Mouse (Mus musculus) cerebellum, postnatal 36 days (tissue): ENCODE measurements around the gene Tigar.

Experiments
- DNase-seq, 2 experiments: peaks; one replicate each; pipeline ENCODE4 v3.0.0; 2021 to 2022; ENCODE audit warnings: mixed read lengths in 2 of 2

Tigar gene

GRCm38 (mm10) chr6:127109402-127109930 is at the start of gene Tigar:
Gene Tigar (minus strand): TSS chr6:127109557.
- DNase-seq, result peak; percentile 96

DNA sequence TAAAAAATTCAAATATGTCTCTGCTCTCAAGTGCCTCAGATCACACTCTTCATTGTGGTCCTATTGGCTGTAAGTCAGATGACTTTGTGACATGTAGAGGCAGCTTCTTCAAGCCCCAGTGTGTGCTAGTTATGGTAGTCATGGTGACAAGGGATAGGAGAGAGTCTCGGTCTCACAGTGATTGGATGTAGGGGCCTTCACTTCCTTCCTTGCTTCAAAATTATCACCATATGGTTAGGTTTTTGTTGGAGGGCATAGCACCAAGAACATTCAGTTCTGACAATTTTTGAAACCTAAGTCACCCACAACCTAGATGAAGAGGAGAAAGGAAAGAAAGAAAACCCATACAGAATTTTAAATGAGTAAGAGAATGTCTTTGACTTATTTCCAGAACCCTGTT is 48.0 kb upstream of the Tigar start:
- no peak for DNase-seq

- no peak for DNase-seq
These were observed 46.1 kb upstream of the Tigar start for GRCm38 (mm10) chr6:127155468-127155867.

DNA sequence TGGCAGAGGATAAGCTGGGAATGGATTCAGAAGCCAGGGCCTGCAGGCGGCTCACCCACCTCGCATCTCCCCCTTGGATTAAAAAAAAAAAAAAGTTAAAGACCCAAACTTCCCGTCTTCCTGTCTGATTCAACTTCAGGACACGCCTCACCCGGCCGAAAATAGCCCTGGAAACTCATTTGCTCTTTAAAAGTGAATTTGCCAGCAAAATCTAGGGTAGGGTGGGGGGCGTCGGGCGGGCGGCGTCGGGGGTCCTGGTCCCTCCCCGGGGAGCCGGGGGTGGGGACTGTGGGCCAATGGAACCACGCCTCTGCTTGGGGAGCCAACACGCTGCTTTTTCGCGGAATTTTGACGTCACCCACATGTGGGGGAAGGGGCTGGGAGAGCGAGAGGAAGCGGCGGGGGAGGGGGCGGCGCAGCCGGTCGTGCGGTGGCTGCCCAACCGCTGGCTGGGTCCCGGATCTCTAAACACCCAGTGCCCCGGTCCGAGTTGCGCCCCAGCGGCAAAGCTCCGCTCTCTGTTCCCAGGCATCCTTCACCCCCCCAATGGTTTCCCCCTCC is 45.4 kb upstream of the Tigar start:
- DNase-seq, result no peak

GRCm38 (mm10) chr6:127153972-127154707 is 44.8 kb upstream of the Tigar start:
- DNase-seq, result no peak

- DNase-seq, result no peak
These were observed 44.0 kb upstream of the Tigar start for GRCm38 (mm10) chr6:127153296-127153800.

DNA sequence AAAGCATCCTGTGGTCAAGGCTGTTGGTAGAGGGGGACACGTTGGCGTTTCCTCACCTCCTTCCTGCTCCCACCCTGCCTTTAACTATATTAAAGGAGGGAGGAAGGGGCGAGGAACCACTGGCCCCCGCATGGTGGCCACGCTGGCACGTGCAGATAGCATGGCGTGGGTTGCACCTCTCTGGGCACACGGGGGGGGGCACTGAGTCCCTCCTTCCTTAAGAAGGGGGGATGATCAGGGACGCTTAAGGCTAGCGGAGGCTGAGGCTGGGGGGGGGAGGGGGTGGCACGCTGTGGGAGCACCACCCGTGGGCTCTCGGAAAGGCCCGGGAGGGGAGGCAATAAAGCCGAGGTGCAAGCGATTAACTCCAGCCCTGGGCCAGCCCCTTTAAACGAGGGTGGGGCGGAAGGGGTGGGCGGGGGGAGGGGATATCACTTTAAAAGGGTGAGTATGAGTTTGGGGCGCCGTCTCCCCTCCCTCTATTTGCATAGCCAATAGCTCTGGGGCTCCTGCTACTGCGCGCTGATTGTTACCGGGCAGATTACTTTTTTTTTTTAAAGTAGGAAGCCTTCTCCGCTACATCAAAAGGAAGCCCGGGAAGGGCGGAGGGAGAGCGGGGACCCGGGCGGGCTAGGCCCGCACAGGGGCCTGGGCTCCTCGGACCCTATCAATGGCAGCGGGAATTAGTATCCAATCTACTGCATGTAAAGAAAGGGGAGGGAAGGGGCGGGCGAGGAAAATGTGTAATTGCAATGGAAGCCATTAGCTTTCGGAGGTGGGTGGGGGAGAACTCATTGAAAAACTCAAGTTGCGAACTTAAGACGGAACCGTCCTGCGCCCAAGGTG is 43.0 kb upstream of the Tigar start, which contains the start of gene Ccnd2:
Gene Ccnd2, minus strand, starts transcription at position 88 of the 846 bp plus-strand sequence.
- DNase-seq, result no peak

DNA sequence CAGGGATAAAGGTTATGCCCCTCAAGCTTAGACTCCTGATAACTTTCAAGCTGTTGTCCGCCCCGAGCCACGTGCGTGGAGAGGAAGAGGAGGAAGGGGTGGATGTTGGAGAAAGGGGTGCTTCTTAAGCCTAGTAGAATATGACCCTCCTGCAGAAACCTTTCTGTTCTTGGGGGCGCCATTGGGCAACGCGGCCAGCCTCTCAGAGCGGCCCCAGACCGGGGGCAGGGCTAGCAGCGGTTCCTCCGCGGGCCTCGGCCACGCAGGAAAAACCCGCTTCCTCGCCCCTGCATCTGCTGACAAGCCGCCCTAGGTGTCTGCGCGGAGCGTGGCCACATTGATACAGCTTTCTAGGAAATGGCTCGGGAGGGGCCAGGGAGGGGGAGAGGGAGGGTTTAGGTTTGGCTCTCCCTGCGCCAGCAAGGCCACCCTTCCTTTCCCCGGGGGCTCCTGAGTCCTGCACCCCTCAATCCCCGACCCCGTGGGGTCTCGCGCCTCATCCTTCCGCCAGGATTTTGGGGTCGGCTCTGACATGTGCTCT is 42.3 kb upstream of the Tigar start:
- DNase-seq, result no peak

DNA sequence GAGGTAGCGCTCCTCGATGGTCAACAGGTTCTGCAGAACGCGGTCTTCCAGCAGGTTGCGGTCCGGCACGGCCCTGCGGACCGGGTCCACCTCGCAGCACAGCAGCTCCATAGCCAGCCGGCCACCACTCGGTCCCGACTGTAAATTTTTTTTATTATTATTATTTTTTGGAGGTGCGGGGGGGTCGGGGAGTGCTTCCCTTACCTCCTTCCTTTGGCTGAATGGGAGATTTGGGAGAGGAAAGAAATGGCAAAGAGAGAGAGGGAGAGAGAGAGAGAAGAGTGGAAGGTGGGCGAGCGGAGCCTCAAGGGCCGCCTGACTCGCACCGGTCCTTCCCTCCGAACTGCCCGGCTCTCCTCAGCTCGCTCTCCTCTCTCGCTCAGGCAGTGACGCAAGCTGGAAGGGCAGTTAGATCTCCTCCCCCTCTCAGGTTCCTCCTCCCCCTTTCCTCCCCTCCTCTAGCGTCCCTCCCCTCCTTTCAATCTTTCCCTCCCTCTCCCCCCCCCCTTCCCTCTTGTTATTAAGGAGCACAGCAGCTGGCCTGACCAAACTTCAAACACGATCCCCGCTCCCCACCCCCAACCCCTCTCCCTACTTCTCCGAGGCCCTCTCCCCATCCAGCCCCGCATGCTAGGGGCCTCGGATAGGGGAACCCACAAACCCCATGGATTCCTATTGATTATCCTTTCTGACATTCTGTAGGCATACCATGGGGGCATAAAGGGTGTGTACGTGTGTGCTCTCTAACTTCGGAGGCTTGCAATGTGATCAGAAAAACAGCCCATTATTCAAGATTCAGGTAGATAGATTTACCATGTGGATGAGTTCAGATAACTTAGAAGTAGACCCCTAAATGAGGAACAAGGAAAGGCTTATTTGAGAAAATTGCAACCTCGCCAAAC is 41.6 kb upstream of the Tigar start:
- DNase-seq, result peak in 1 of 2 experiments; percentile 17

GRCm38 (mm10) chr6:127149944-127150662 is 40.7 kb upstream of the Tigar start:
- DNase-seq, result no peak

- no peak for DNase-seq
These were observed 40.1 kb upstream of the Tigar start for GRCm38 (mm10) chr6:127149303-127149943.

DNA sequence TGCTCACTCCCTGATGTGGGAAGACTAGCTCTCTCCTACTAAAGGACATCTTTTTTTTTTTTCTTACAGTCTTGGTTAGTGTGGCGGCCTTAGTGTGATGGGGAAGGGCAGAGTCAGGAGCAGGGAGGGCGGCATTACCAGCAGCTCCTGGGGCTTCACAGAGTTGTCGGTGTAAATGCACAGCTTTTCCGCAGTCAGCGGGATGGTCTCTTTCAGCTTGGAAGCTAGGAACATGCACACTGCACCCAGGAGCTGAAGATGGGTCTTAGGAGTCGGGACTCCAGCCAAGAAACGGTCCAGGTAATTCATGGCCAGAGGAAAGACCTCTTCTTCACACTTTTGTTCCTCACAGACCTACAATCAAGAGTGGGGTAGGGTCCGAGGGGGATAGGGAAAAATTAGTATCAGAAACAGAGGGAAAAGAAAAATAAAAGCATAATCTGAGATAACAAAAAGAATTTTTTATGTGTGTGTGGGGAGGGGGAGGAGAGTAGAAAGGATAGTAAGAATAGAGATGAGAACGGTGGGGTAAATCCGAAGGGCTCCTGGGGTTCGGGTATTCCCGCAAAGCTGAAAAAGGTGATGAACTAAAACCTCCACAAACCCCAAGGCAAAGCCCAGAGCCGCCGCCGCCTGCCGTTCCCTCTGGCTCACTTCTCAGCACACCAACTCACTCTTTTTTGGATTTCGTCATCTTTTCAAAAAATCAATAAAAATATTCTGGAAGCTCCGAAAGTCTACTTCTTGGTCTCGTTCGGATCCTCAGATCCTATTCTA is 39.4 kb upstream of the Tigar start:
- no peak for DNase-seq

- peak; percentile 77 to 78 for DNase-seq
These were observed 38.3 kb upstream of the Tigar start for GRCm38 (mm10) chr6:127147665-127148064.

- no peak for DNase-seq
These were observed 37.1 kb upstream of the Tigar start for GRCm38 (mm10) chr6:127146322-127146947.

- no peak for DNase-seq
These were observed 36.3 kb upstream of the Tigar start for GRCm38 (mm10) chr6:127145464-127146190.

DNA sequence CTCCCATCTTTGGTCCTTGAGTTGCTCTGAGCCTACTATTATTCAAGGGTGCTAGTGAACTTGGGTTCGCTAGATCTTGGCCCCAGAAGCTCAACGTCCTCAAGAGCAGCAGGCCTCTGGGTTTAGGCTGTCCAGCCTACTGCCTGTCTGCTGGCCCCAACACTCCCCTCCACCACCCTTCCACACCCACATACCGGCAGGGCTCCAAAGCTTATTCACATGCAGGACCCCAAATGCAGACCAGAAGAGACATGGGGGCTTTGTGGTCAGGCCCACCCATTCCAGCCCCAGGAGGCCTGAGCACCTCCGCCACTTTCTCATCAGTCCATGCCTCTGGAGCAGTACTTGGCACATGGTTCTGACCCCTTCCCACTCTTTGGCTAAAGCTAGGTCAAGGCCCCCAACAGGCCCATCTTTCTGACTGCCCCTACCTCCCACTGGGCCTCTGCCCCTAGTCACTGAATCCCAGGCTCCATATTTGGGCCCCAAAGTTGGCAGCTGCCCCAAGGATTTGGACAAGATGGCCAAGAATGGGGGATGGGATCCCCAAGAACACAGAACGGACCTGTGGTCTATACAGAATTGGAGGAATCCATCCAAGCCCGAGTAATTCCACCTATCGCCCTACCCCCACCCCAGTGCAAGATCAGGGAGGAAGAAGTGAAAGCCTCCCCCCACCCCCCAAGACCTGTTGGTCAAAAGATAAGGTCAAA is 34.4 kb upstream of the Tigar start:
- DNase-seq, result no peak

- no peak for DNase-seq
These were observed 33.8 kb upstream of the Tigar start for GRCm38 (mm10) chr6:127143124-127143520.
